Mouse (Mus musculus) cerebral cortex, adult 2 months (tissue): ENCODE results near the gene Znhit1.

Experiments used
- WGBS: fragments of 180-500 bp; shearing (Covaris S2); methylation state at CpG from one replicate; pipeline ENCODE4 v1.1.7; 2018; 5-methylcytosine and 5-hydroxymethylcytosine counted together

The Znhit1 gene

GRCm38 (mm10) chr5:136986695-136987137 is 1.1 kb downstream of the Znhit1 start, which contains the start of gene Plod3:
Plod3 (plus strand) TSS chr5:136987019.
- WGBS = under 1% methylated on average over 26 of the region's 26 CpGs

GRCm38 (mm10) chr5:136984828-136985227 is 3.0 kb downstream of the Znhit1 start:
- 61% methylated on average over 14 of the region's 14 CpGs for WGBS

- WGBS = 50% methylated on average over 15 of the region's 16 CpGs
Observed at GRCm38 (mm10) chr5:136982338-136982930, 5.4 kb downstream of the Znhit1 start.

- WGBS = 89% methylated on average over 8 of the region's 8 CpGs
Observed at GRCm38 (mm10) chr5:136980974-136981373, 6.8 kb downstream of the Znhit1 start.

GRCm38 (mm10) chr5:136979762-136980161 is 8.1 kb downstream of the Znhit1 start:
- WGBS = 88% methylated on average over 2 of the region's 2 CpGs

GRCm38 (mm10) chr5:136977769-136978168 is 10.1 kb downstream of the Znhit1 start:
- WGBS = 66% methylated on average over 4 of the region's 4 CpGs

GRCm38 (mm10) chr5:136973670-136974069 is 14.2 kb downstream of the Znhit1 start:
- 80% methylated on average over 8 of the region's 8 CpGs for whole genome bisulfite sequencing

GRCm38 (mm10) chr5:136970703-136971102 is 17.1 kb downstream of the Znhit1 start:
- WGBS = 65% methylated on average over 1 of the region's 1 CpGs

GRCm38 (mm10) chr5:136967592-136967991 is 20.2 kb downstream of the Znhit1 start:
- 78% methylated on average over 10 of the region's 10 CpGs for WGBS

GRCm38 (mm10) chr5:136966861-136967455 is 20.9 kb downstream of the Znhit1 start:
- WGBS = 90% methylated on average over 4 of the region's 4 CpGs

GRCm38 (mm10) chr5:136966331-136966730 is 21.5 kb downstream of the Znhit1 start, which contains the start of gene Cldn15:
Cldn15 (plus strand) TSS chr5:136966616.
- WGBS = 56% methylated on average over 6 of the region's 6 CpGs

- WGBS = 83% methylated on average over 8 of the region's 8 CpGs
Observed at GRCm38 (mm10) chr5:136965686-136966085, 22.1 kb downstream of the Znhit1 start.

- WGBS = 84% methylated on average over 9 of the region's 9 CpGs
Observed at GRCm38 (mm10) chr5:136965210-136965609, 22.6 kb downstream of the Znhit1 start.

GRCm38 (mm10) chr5:136962966-136963540 is 24.8 kb downstream of the Znhit1 start:
- 65% methylated on average over 8 of the region's 8 CpGs for WGBS

- WGBS = under 1% methylated on average over 10 of the region's 10 CpGs
Observed at GRCm38 (mm10) chr5:136962501-136962900, 25.3 kb downstream of the Znhit1 start.

- WGBS = 1% methylated on average over 20 of the region's 20 CpGs
Observed at GRCm38 (mm10) chr5:136961983-136962461, 25.8 kb downstream of the Znhit1 start.

- WGBS = 23% methylated on average over 5 of the region's 5 CpGs
Observed at GRCm38 (mm10) chr5:136961334-136961982, 26.4 kb downstream of the Znhit1 start.

GRCm38 (mm10) chr5:136960053-136960452 is 27.8 kb downstream of the Znhit1 start:
- WGBS = 81% methylated on average over 6 of the region's 6 CpGs

- WGBS = 47% methylated on average over 5 of the region's 5 CpGs
Observed at GRCm38 (mm10) chr5:136958991-136959605, 28.7 kb downstream of the Znhit1 start.

GRCm38 (mm10) chr5:136957250-136957649 is 30.6 kb downstream of the Znhit1 start:
- 100% methylated on average over 1 of the region's 1 CpGs for WGBS

GRCm38 (mm10) chr5:136955622-136956021 is 32.2 kb downstream of the Znhit1 start:
- WGBS = 83% methylated on average over 4 of the region's 4 CpGs

GRCm38 (mm10) chr5:136953440-136953951 is 34.3 kb downstream of the Znhit1 start:
- WGBS = under 1% methylated on average over 12 of the region's 12 CpGs
